Mouse (Mus musculus) C2C12 (cell line): Measurements from ENCODE around the gene Ceacam18.

Experiments used
- CEBPB ChIP-seq: IDR thresholded peaks from one replicate; pipeline ENCODE4 v1.6.1; 2011; ENCODE audit warnings: low read depth, mild to moderate bottlenecking, control low read depth, moderate library complexity
- CTCF ChIP-seq: IDR thresholded peaks from one replicate; pipeline ENCODE4 v1.5.1; 2011; ENCODE audit not compliant: control insufficient read depth, insufficient read depth, insufficient read length
- FOSL1 ChIP-seq: IDR thresholded peaks from one replicate; pipeline ENCODE4 v1.8.0; 2011; ENCODE audit warnings: mild to moderate bottlenecking, low read length; ENCODE audit not compliant: poor library complexity, insufficient read depth, severe bottlenecking
- MAX ChIP-seq: IDR thresholded peaks from one replicate; pipeline ENCODE4 v1.6.1; 2011; ENCODE audit warnings: mild to moderate bottlenecking, control low read depth
- MYOD1 ChIP-seq: IDR thresholded peaks from one replicate; pipeline ENCODE4 v1.6.1; 2011; ENCODE audit warnings: low read depth; ENCODE audit not compliant: control insufficient read depth, insufficient read length
- MYOG ChIP-seq: IDR thresholded peaks from one replicate; pipeline ENCODE4 v1.6.1; 2011; ENCODE audit not compliant: control insufficient read depth, insufficient read length; ENCODE audit errors: extremely low read depth
- USF1 ChIP-seq: IDR thresholded peaks from one replicate; pipeline ENCODE4 v1.6.1; 2011; ENCODE audit warnings: low read depth, mild to moderate bottlenecking, control low read depth, moderate library complexity

DNA sequence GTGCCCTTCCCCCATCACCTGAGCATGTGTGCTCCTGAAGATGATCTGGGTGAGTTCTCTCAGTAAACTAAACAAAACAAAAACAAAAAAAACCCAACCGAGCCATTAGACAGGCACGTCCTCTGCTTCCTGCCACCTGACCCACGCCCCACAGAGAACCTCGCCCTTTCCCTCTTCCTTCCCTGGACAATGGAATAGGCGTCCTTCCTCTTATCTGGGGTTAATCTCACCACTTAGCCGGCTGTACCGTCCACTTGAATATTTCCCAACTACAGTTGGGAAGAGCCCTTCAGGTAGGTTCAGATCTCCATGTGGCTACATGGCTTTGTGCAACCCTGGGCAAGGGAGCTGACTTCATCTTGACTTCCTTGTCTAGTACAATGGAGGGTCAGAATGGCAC lies 50.6 kb downstream of the Ceacam18 start:
- no peak for TF ChIP-seq CTCF
- no peak for TF ChIP-seq MAX
- TF ChIP-seq USF1, result no peak
- no peak for TF ChIP-seq MYOG
- TF ChIP-seq CEBPB, result no peak
- TF ChIP-seq MYOD1, result no peak
- no peak for TF ChIP-seq FOSL1
